Mouse (Mus musculus) cerebellum, adult (tissue): ENCODE data around the gene Il1b.

Experiments
- ATAC-seq: cut with Nextera tagmentation; 2 replicates; pipeline ENCODE4 v1.9.2; 2017; ENCODE audit warnings: mild to moderate bottlenecking, moderate library complexity, mixed read lengths; ENCODE audit not compliant: insufficient number of reproducible peaks, low FRiP score, low TSS enrichment

The Il1b gene

GRCm38 (mm10) chr2:129371039-129371438, at the start of gene Il1b:
Il1b (minus strand) TSS chr2:129371139.
- no peak for ATAC-seq

GRCm38 (mm10) chr2:129419361-129419880, 48.5 kb upstream of the Il1b start:
- ATAC-seq: no peak

- no peak for ATAC-seq
Observed at GRCm38 (mm10) chr2:129414593-129414992, 43.7 kb upstream of the Il1b start.

GRCm38 (mm10) chr2:129413488-129413887, 42.5 kb upstream of the Il1b start:
- ATAC-seq: no peak

- no peak for ATAC-seq
Observed at GRCm38 (mm10) chr2:129411651-129412050, 40.7 kb upstream of the Il1b start.

GRCm38 (mm10) chr2:129410344-129410743, 39.4 kb upstream of the Il1b start:
- no peak for ATAC-seq

- peak; percentile 88 for ATAC-seq
Observed at GRCm38 (mm10) chr2:129408476-129408875, 37.5 kb upstream of the Il1b start.

- no peak for ATAC-seq
Observed at GRCm38 (mm10) chr2:129407596-129407995, 36.7 kb upstream of the Il1b start.

GRCm38 (mm10) chr2:129406508-129406907, 35.6 kb upstream of the Il1b start:
- no peak for ATAC-seq

- ATAC-seq: no peak
Observed at GRCm38 (mm10) chr2:129403786-129404185, 32.8 kb upstream of the Il1b start.

GRCm38 (mm10) chr2:129402330-129402729, 31.4 kb upstream of the Il1b start:
- ATAC-seq: no peak

GRCm38 (mm10) chr2:129401803-129402202, 30.9 kb upstream of the Il1b start:
- ATAC-seq: no peak

GRCm38 (mm10) chr2:129398176-129398575, 27.2 kb upstream of the Il1b start:
- ATAC-seq: no peak

GRCm38 (mm10) chr2:129393524-129393923, 22.6 kb upstream of the Il1b start:
- ATAC-seq: no peak

GRCm38 (mm10) chr2:129390161-129390560, 19.2 kb upstream of the Il1b start:
- ATAC-seq: no peak

GRCm38 (mm10) chr2:129389323-129389722, 18.4 kb upstream of the Il1b start:
- ATAC-seq: no peak

GRCm38 (mm10) chr2:129385331-129385730, 14.4 kb upstream of the Il1b start:
- no peak for ATAC-seq

GRCm38 (mm10) chr2:129384272-129384660, 13.3 kb upstream of the Il1b start:
- no peak for ATAC-seq

GRCm38 (mm10) chr2:129383512-129384271, 12.8 kb upstream of the Il1b start:
- ATAC-seq: no peak

GRCm38 (mm10) chr2:129380746-129381474, 10.0 kb upstream of the Il1b start:
- ATAC-seq: no peak

GRCm38 (mm10) chr2:129380211-129380610, 9.3 kb upstream of the Il1b start:
- ATAC-seq: no peak

GRCm38 (mm10) chr2:129373307-129373706, 2.4 kb upstream of the Il1b start:
- no peak for ATAC-seq
